Mouse (Mus musculus) forebrain, embryonic 13.5 days (tissue): Measurements from ENCODE around the gene Ckap2. TPM values are rescaled to one million over a fixed set of nuclear protein-coding genes. Genes with fewer than 3 reads are reported as not detected.

ENCODE experiments used
- ATAC-seq: fragments of 200-750 bp; cut with Nextera tagmentation; 2 replicates; pipeline ENCODE4 v1.8.0; 2017
- H3K27ac ChIP-seq: fragments of 300-500 bp; sonication (generic); 2 replicates; pipeline ENCODE4 v1.5.1; 2015; ENCODE audit warnings: inconsistent platforms, mild to moderate bottlenecking, moderate library complexity
- H3K27me3 ChIP-seq: fragments of 300-500 bp; sonication (generic); 2 replicates; pipeline ENCODE4 v1.6.1; 2015; ENCODE audit warnings: mild to moderate bottlenecking, inconsistent platforms
- H3K36me3 ChIP-seq: fragments of 300-500 bp; sonication (generic); 2 replicates; pipeline ENCODE4 v1.6.1; 2015; ENCODE audit warnings: mild to moderate bottlenecking, inconsistent platforms; ENCODE audit not compliant: poor library complexity, severe bottlenecking
- H3K4me1 ChIP-seq: fragments of 300-500 bp; sonication (generic); 2 replicates; pipeline ENCODE4 v1.6.1; 2015; ENCODE audit warnings: inconsistent platforms
- H3K4me2 ChIP-seq: fragments of 300-500 bp; sonication (generic); 2 replicates; pipeline ENCODE4 v1.6.1; 2015; ENCODE audit warnings: inconsistent platforms, mild to moderate bottlenecking, moderate library complexity
- H3K4me3 ChIP-seq: fragments of 300-500 bp; sonication (generic); 2 replicates; pipeline ENCODE4 v1.5.1; 2015; ENCODE audit warnings: mild to moderate bottlenecking, inconsistent platforms
- H3K9ac ChIP-seq: fragments of 300-500 bp; sonication (generic); 2 replicates; pipeline ENCODE4 v1.6.1; 2015; ENCODE audit warnings: mild to moderate bottlenecking, inconsistent platforms
- H3K9me3 ChIP-seq: fragments of 300-500 bp; sonication (generic); replicated peaks from 2 replicates; pipeline ENCODE4 v1.6.1; 2016; ENCODE audit warnings: inconsistent platforms
- WGBS: fragments of 180-500 bp; shearing (Covaris S2); methylation state at CpG from one replicate; pipeline ENCODE4 v1.1.7; 2015; 5-methylcytosine and 5-hydroxymethylcytosine counted together
- polyA plus RNA-seq: library from polyadenylated mRNA; unstranded; fragments of >200 nt; fragmentation: Nextera tagmentation; extraction: Ambion mirVana; gene quantifications from 2 replicates; pipeline ENCODE4 v1.2.1, GENCODE M21; 2015

Gene Ckap2
- 49.3 and 51.4 TPM in 2 replicates for polyA plus RNA-seq

DNA sequence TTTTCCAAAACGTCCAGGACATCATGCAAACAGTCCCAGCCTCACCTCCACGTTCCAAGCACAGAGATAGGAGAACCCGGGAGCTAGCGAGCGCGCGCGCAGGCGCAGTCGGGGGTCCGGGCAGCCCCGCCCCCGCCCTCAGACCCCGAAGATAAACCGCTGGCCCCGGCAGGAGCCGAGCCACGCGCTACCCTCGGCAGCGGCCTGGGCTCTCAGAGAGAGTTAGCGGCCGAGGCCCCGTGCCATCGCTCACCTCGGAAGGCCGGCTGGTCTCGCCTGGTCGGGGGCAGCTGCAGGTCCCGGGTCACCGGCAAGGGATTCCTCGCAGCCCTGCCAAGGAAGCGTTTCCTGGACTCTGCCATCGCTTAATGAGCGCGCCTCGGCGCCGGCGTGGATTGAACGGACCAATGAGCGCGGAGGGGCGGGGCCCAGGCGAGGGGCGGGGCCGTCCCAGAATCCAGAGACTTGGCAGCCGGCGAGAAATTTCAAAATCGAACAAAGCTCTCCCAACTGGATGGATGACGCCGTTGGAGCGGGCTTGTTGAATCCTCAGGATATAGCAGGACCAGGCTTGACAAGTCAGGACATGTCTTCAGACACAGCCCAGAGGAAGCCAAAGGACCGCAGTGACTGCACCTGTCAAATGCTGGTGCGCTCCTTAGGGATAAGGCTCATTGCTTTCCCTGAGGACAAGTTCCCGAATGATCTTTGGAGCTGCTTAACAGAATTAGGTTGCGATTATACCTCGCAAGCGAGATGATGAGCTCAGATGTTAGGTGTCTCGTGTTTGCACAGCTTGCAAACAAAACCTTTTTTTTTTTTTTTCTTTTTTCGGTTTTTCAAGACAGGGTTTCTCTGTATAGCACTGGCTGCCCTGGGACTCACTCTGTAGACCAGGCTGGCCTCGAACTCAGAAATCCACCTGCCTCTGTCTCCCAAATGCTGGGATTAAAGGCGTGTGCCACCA lies at the start of gene Ckap2:
TSS of gene Ckap2 (minus strand) at position 389 of the 967 bp plus-strand sequence.
- Histone ChIP-seq H3K27ac (peak within 1 kb of the TSS; percentile 87), H3K4me3 (peak within 1 kb of the TSS; percentile 75), H3K36me3 (no peaks in the 10 kb centered on the region), H3K9ac (peak within 1 kb of the TSS; percentile 77), H3K27me3 (no peaks in the 10 kb centered on the region), H3K4me1 (peaks cover 12% of the 10 kb centered on the region), H3K9me3 (no peaks in the 10 kb centered on the region), H3K4me2 (peak within 1 kb of the TSS; percentile 68)
- WGBS, result 3% methylated on average over 63 of the region's 63 CpGs
- peak; percentile 98 for ATAC-seq

DNA sequence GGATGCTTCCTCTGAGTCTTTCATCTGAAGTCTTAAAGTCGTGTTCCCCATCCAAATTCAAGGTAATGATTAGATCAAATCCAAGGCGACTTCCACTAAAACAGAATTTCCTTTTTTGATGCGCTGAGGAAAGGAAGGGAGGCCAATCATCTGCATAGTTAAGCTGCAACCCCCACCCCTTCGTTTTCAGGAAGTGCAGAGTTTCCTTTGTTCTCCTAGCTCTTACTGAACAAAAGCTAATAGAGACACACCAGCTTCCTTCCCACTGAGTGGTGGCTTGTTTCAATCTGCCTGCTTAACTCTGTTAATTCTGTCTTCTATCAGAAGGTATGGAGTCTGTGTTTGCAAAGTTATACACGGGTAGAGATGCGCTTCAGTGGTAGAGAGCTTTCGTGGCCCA lies 43.0 kb upstream of the Ckap2 start:
- no peak for ATAC-seq
- Histone ChIP-seq H3K4me2 (no peak overlapping the region), H3K27ac (no peak overlapping the region), H3K27me3 (peaks cover 22% of the 10 kb centered on the region; the same call in 1 of the 2 replicates), H3K36me3 (peaks cover 3% of the 10 kb centered on the region; the same call in 1 of the 2 replicates), H3K4me3 (no peak overlapping the region), H3K4me1 (peaks cover 9% of the 10 kb centered on the region), H3K9me3 (no peaks in the 10 kb centered on the region), H3K9ac (no peak overlapping the region)
- WGBS, result 26% methylated on average over 7 of the region's 7 CpGs

DNA sequence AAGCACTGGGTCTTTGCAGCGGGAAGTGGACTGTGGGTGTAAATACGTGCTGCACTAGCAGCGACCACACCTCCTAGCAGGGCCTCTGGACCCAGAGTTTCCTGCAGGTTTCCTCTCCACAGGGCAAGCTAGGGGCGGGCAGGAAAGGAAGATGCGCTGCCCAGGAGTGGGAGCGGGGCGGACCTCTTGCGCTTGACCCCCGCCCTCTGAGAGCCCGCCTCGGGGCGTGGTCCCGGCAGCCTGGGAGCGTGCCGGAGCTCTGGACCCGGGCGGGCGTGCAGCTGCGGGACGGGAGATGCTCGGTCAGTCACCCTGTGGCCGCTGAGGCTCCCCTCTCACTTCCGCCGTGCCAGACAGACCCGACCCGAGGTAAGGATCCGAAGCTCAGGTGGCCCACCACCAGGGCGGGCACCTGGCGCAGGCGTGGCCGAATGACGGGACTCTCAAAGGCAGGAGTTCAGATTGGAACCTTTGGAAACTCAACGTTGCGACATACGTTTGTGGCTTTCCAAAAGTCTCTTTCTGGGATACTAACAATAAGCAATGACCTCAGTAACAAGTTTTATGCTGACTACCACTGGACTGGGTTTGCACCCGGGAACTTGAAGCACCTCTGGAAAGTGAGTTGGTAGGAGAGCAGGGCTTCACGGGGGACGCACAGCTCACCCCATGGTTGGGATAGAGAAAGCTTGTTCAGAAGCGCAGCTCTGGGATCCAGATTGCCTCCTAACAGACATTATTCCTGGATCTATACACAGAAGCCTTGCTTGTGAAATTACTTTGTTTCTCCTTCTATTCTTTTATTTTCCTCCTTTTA lies 41.6 kb upstream of the Ckap2 start, which contains the start of gene Thsd1:
TSS of gene Thsd1 (plus strand) at position 253 of the 817 bp plus-strand sequence.
- 2% methylated on average over 37 of the region's 39 CpGs for WGBS
- Histone ChIP-seq H3K27me3 (peaks cover 22% of the 10 kb centered on the region; the same call in 1 of the 2 replicates), H3K4me1 (peaks cover 9% of the 10 kb centered on the region), H3K4me2 (peak within 1 kb of the TSS; percentile 93), H3K9ac (peak within 1 kb of the TSS; percentile 68), H3K9me3 (0 out of 2 replicates have a peak, but pooled peaks cover 4% of the 10 kb centered on the region), H3K27ac (no peak within 1 kb of the TSS), H3K4me3 (peak within 1 kb of the TSS; percentile 52), H3K36me3 (peaks cover 15% of the 10 kb centered on the region)
- ATAC-seq, result peak; percentile 72

DNA sequence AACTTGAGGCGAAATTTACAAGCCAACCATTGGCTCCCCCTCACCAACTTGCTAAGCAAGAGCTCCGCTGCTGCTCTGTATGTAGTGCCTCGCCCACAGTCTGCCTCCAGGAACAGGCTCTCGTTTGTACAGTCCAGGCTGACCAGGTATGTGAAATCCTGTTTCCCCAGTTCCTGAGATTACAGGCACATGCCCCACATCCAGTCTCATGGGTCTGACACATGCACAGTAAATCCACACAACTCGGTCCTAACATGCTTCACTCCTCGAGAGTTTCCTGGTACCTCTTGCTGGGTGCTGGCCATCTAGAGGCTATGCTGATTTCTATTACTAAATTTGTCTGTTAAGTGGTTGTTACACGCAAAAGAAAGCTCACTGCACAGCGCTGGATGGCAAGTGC lies 40.7 kb upstream of the Ckap2 start:
- H3K27ac ChIP-seq, result no peak overlapping the region
- H3K9me3 ChIP-seq, result peaks cover 7% of the 10 kb centered on the region; the same call in 1 of the 2 replicates
- H3K36me3 ChIP-seq, result peaks cover 19% of the 10 kb centered on the region
- WGBS, result 63% methylated on average over 8 of the region's 8 CpGs
- no peak overlapping the region for H3K9ac ChIP-seq
- H3K4me2 ChIP-seq, result no peak overlapping the region
- H3K4me3 ChIP-seq, result no peak overlapping the region
- ATAC-seq, result no peak
- H3K4me1 ChIP-seq, result peaks cover 9% of the 10 kb centered on the region
- peaks cover 22% of the 10 kb centered on the region; the same call in 1 of the 2 replicates for H3K27me3 ChIP-seq

DNA sequence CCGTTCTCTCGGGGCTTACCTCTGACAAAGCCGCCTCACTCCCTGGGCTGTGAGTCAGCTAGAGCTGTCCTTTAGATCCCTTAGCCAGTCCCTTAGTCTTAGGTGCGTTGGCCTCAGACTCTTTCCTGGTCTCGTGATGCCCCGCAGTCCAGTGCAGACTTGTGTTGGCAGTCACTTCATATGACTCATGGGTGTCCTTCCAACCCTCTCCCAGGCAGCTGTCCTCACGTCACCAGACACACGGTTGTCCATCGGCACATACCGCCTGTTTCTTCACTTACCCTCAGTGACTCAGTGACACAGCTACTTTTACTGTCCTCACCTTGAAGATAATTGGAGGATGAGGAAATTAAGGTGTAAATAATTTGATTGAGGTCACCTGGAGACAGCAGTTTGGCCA lies 29.2 kb upstream of the Ckap2 start:
- Histone ChIP-seq H3K36me3 (peaks cover 73% of the 10 kb centered on the region), H3K9ac (no peak overlapping the region), H3K27ac (no peak overlapping the region), H3K27me3 (no peaks in the 10 kb centered on the region), H3K4me3 (no peak overlapping the region), H3K9me3 (no peaks in the 10 kb centered on the region), H3K4me2 (no peak overlapping the region), H3K4me1 (no peaks in the 10 kb centered on the region)
- ATAC-seq, result no peak
- WGBS, result 96% methylated on average over 10 of the region's 10 CpGs

DNA sequence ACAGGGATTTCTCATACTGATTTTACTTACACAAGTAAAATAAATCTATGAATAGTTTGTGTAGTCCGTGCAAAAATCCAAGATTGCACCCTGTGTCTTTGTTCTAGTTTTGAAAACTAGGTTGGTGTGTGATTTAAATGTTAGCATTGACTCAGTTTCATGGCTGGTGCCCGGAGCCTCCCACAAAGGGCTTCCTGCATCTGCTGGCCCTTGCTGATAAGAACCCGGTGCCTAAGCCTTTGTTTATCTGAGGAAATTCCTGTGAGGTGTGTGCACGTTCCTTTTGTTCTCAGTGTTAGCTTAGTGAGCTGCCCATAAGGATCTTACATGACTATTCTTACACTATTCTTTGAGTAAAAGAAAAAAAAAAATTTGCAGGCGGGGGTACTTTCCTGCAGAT lies 23.4 kb upstream of the Ckap2 start:
- no peak overlapping the region for H3K4me2 ChIP-seq
- no peaks in the 10 kb centered on the region for H3K27me3 ChIP-seq
- H3K9me3 ChIP-seq, result no peaks in the 10 kb centered on the region
- no peak overlapping the region for H3K4me3 ChIP-seq
- no peak for ATAC-seq
- no peak overlapping the region for H3K9ac ChIP-seq
- H3K4me1 ChIP-seq, result no peaks in the 10 kb centered on the region
- peaks cover 61% of the 10 kb centered on the region for H3K36me3 ChIP-seq
- 59% methylated on average over 5 of the region's 5 CpGs for WGBS
- no peak overlapping the region for H3K27ac ChIP-seq

DNA sequence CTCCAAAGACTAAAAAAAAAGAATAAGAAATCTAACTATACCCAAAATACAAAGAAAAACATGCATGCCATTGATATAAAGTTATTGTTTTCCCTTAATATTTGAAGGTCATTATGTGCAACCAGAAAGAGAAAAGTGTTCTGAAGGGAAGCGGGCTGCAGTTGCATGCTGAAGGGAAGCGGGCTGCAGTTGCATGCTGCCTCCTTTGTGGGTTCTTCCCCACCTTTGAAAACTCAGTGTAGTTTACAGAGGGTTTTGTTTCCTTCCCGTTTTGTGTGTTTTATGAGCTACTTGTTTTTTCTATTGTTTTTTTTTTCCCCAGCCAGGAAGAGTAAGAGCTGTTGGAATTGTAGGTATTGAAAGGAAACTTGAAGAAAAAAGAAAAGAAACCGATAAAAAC lies 21.9 kb upstream of the Ckap2 start:
- no peaks in the 10 kb centered on the region for H3K9me3 ChIP-seq
- H3K27ac ChIP-seq, result no peak overlapping the region
- no peak overlapping the region for H3K4me2 ChIP-seq
- no peak overlapping the region for H3K4me3 ChIP-seq
- H3K36me3 ChIP-seq, result peaks cover 68% of the 10 kb centered on the region
- no peaks in the 10 kb centered on the region for H3K4me1 ChIP-seq
- H3K9ac ChIP-seq, result no peak overlapping the region
- ATAC-seq, result no peak
- WGBS, result 87% methylated on average over 4 of the region's 4 CpGs
- H3K27me3 ChIP-seq, result no peaks in the 10 kb centered on the region

DNA sequence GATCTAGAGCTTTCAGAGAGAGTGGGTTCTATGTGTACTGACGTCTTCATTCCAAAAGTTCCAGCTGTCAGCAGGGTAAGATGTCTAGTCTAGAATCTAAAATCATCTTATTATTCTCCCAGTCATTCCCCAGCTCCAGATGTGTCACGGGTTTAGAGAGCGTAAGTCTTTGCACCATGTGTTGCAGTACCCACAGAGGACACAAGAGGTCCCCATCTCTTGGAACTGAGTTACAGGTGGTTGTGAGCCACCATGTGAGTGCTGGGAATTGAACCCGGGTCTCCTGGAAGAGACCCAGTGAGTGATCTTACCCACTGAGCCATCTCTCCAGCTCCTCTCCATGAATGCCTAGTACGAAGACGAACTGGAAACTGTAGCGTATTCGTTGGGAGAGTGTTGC lies 13.9 kb upstream of the Ckap2 start:
- Histone ChIP-seq H3K27ac (no peak overlapping the region), H3K9ac (no peak overlapping the region), H3K27me3 (no peaks in the 10 kb centered on the region), H3K4me2 (no peak overlapping the region), H3K36me3 (peaks cover 51% of the 10 kb centered on the region), H3K9me3 (no peaks in the 10 kb centered on the region), H3K4me1 (peaks cover 4% of the 10 kb centered on the region), H3K4me3 (no peak overlapping the region)
- WGBS, result 97% methylated on average over 8 of the region's 8 CpGs
- no peak for ATAC-seq

DNA sequence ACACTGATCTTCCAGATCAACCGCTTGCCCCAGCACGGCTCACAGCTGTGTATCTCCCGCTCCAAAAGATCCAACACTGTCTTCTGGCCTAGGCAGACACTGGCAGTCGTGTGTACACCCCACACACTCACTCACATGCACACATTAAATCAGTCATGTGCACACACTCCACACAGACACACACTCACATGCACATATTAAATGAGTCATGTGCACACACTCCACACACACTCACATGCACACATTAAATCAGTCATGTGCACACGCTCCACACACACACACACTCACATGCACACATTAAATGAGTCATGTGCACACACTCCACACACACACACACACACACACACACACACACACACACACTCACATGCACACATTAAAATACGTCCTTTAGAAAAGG lies 12.3 kb upstream of the Ckap2 start:
- Histone ChIP-seq H3K9me3 (no peaks in the 10 kb centered on the region), H3K4me3 (no peak overlapping the region), H3K4me2 (no peak overlapping the region), H3K36me3 (peaks cover 37% of the 10 kb centered on the region), H3K27me3 (no peaks in the 10 kb centered on the region), H3K27ac (no peak overlapping the region), H3K9ac (no peak overlapping the region), H3K4me1 (peaks cover 14% of the 10 kb centered on the region)
- no peak for ATAC-seq
- WGBS, result 95% methylated on average over 6 of the region's 6 CpGs

DNA sequence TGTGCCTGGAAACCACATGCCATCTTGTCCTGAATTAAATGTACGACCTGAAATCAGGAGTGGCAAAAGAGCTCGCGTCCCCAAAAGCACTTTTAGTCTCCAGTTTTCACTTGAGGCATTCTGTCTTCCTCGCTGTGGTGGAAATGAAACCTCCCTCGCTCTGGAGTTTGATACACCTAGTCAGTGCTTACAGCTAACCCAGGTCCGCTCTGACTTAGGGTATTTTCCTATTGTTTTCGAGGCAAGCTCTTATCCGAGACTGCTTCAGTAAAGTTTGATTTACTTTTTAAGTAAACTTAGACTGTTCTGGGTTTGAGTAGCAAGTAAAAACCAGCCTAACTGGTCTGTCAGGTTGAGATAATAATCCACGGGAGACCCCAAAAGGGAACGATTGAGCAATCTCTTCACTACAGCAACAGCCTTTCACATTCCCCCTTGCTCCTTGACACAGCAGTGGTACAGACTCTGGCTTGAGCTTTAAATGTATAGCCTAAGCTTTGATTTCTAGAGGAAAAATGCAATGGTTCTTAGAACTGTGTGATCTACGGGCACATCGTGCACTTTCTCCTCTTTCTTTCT lies 7.9 kb upstream of the Ckap2 start:
- peak overlapping the region; percentile 77 for H3K4me3 ChIP-seq
- H3K36me3 ChIP-seq, result 0 out of 2 replicates have a peak, but pooled peaks cover 7% of the 10 kb centered on the region
- WGBS, result 15% methylated on average over 12 of the region's 12 CpGs
- H3K4me1 ChIP-seq, result peaks cover 14% of the 10 kb centered on the region
- peak overlapping the region; percentile 74 for H3K4me2 ChIP-seq
- no peaks in the 10 kb centered on the region for H3K27me3 ChIP-seq
- no peaks in the 10 kb centered on the region for H3K9me3 ChIP-seq
- ATAC-seq, result peak; percentile 36; the same call in 1 of the 2 replicates
- peak overlapping the region; percentile 96 for H3K27ac ChIP-seq
- H3K9ac ChIP-seq, result peak overlapping the region; percentile 93

DNA sequence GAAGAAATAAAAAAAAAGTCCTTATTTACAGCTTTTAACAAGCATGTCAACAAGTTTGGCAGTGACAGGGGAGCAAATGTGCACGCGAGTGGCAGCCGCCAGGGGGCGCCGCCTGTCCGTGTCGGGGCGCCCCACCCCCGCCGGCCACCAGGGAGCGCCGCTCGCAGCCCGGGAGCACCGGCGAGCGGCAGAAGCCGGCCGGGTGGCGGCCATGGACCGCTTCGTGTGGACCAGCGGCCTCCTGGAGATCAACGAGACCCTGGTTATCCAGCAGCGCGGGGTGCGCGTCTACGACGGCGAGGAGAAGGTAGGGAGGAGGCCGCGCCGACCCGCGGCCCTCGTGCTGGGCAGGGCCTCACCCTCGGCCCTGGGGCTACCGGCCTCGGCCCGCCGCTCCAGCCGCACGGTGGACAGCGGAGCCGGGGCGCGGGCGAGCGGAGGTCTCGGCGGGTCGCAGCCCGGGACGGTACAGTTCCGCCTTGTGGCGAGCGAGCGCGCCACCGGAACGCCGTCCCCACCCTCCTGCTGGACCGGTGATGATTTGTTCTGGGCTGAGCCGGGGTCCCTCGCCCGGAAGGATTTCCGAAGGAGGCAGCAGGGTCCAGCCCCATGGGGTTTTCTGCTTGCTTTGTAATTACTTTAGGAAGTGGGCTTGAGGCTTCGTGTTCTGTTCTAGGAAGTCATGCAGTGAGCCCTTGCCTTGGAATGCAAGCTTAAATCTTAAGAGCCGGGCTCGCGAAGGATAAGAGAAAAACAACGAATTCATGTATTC lies 7.2 kb upstream of the Ckap2 start, which contains the start of gene Vps36:
TSS of gene Vps36 (plus strand) at position 150 of the 772 bp plus-strand sequence.
- Histone ChIP-seq H3K27ac (peak within 1 kb of the TSS; percentile 96), H3K4me1 (peaks cover 14% of the 10 kb centered on the region), H3K9me3 (no peaks in the 10 kb centered on the region), H3K4me2 (peak within 1 kb of the TSS; percentile 74), H3K27me3 (no peaks in the 10 kb centered on the region), H3K9ac (peak within 1 kb of the TSS; percentile 93), H3K4me3 (peak within 1 kb of the TSS; percentile 77), H3K36me3 (0 out of 2 replicates have a peak, but pooled peaks cover 4% of the 10 kb centered on the region)
- peak; percentile 94 for ATAC-seq
- under 1% methylated on average over 72 of the region's 73 CpGs for WGBS
